Mouse (Mus musculus) liver, adult 2 months (tissue): Measurements from ENCODE around the gene Arrdc3. TPM values are rescaled to one million over a fixed set of nuclear protein-coding genes. Genes with fewer than 3 reads are reported as not detected.

Experiments used
- DNase-seq: peaks from one replicate; pipeline ENCODE4 v3.0.0-alpha.2; 2011; ENCODE audit warnings: low read depth, low spot score; ENCODE audit errors: extremely low read depth
- H3K27ac ChIP-seq: fragments of 200-500 bp; replicated peaks from 2 replicates; pipeline ENCODE4 v1.5.1; 2012; ENCODE audit warnings: low read depth, mild to moderate bottlenecking, control low read depth, inconsistent platforms, low read length; ENCODE audit not compliant: insufficient read depth
- H3K27me3 ChIP-seq: fragments of 200-500 bp; 2 replicates; pipeline ENCODE4 v1.6.1; 2012; ENCODE audit warnings: mild to moderate bottlenecking, moderate library complexity, low read length, inconsistent platforms; ENCODE audit not compliant: control insufficient read depth, insufficient read depth
- H3K36me3 ChIP-seq: fragments of 200-500 bp; 2 replicates; pipeline ENCODE4 v1.6.1; 2012; ENCODE audit warnings: low read length, inconsistent platforms; ENCODE audit not compliant: control insufficient read depth, insufficient read depth
- H3K4me1 ChIP-seq: fragments of 200-500 bp; 2 replicates; pipeline ENCODE4 v1.6.1; 2011; ENCODE audit warnings: low read length; ENCODE audit not compliant: control insufficient read depth, insufficient read depth
- H3K4me3 ChIP-seq: fragments of 200-500 bp; 2 replicates; pipeline ENCODE4 v1.5.1; 2011; ENCODE audit warnings: low read depth, mild to moderate bottlenecking, control low read depth, low read length, moderate library complexity; ENCODE audit not compliant: insufficient read depth
- H3K79me2 ChIP-seq: fragments of 200-500 bp; 2 replicates; pipeline ENCODE4 v1.6.1; 2012; ENCODE audit warnings: inconsistent platforms, mild to moderate bottlenecking, low read length, moderate library complexity; ENCODE audit not compliant: control insufficient read depth, insufficient read depth
- H3K9ac ChIP-seq: fragments of 200-500 bp; 2 replicates; pipeline ENCODE4 v1.6.1; 2012; ENCODE audit warnings: low read depth, mild to moderate bottlenecking, control low read depth, inconsistent platforms, low read length
- CTCF ChIP-seq: fragments of 200-500 bp; IDR thresholded peaks from 2 replicates; pipeline ENCODE4 v1.5.1; 2011; ENCODE audit warnings: low read depth, low read length, control low read depth
- POLR2A ChIP-seq: fragments of 200-500 bp; IDR thresholded peaks from 2 replicates; pipeline ENCODE4 v1.6.1; 2011; ENCODE audit warnings: low read length, control low read depth; ENCODE audit not compliant: insufficient read depth; ENCODE audit errors: extremely low read depth
- WGBS: fragments of 180-500 bp; shearing (Covaris S2); methylation state at CpG from one replicate; pipeline ENCODE4 v1.1.7; 2018; 5-methylcytosine and 5-hydroxymethylcytosine counted together
- polyA plus RNA-seq: library from polyadenylated mRNA; depleted of rRNA; stranded (reverse); fragments of >200 nt; gene quantifications from 2 replicates; pipeline ENCODE4 v1.2.3, GENCODE M21; 2012
- total RNA-seq: library from RNA; depleted of rRNA; stranded (reverse); fragments of >200 nt; gene quantifications from 2 replicates; pipeline ENCODE4 v1.2.3, GENCODE M21; 2014

Arrdc3 gene
- total and polyA plus RNA-seq, 2 experiments, result 87.1 to 318 TPM

GRCm38 (mm10) chr13:80901432-80901831 lies 18.2 kb downstream of the Arrdc3 start:
- Histone ChIP-seq H3K27ac (no peak overlapping the region), H3K4me3 (no peak overlapping the region), H3K9ac (no peak overlapping the region), H3K36me3 (peaks cover 1% of the 10 kb centered on the region), H3K27me3 (no peaks in the 10 kb centered on the region), H3K4me1 (no peaks in the 10 kb centered on the region; the same call in 1 of the 2 replicates), H3K79me2 (no peaks in the 10 kb centered on the region)
- no peak for DNase-seq
- TF ChIP-seq CTCF, result no peak
- 84% methylated on average over 4 of the region's 4 CpGs for WGBS

- no peak for DNase-seq
- Histone ChIP-seq H3K9ac (no peak overlapping the region), H3K36me3 (no peaks in the 10 kb centered on the region), H3K4me1 (no peaks in the 10 kb centered on the region), H3K4me3 (no peak overlapping the region), H3K27ac (no peak overlapping the region), H3K27me3 (no peaks in the 10 kb centered on the region), H3K79me2 (no peaks in the 10 kb centered on the region)
- 89% methylated on average over 3 of the region's 3 CpGs for WGBS
- TF ChIP-seq POLR2A, result no peak
- no peak for TF ChIP-seq CTCF
These were observed 19.6 kb downstream of the Arrdc3 start for GRCm38 (mm10) chr13:80902796-80903195.

DNA sequence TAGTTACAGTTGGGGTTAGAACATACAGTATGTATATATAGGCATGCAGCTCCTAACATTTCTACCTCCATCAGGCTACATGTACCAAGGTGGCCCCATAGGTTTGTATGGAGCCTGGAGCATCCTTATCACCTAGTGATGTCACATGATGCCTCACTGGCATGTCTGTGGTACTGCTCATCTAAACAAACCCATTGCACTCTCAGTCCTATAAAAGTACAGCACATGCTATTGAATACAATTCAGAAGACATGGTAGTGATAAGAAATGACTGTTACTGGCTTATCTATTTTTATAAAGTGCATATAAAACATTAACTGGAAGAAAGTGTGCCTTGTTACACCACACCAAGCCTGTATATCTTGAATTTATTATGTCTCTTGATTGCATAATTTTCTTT lies 30.2 kb downstream of the Arrdc3 start:
- no peak overlapping the region for H3K4me3 ChIP-seq
- no peaks in the 10 kb centered on the region for H3K36me3 ChIP-seq
- H3K27me3 ChIP-seq, result no peaks in the 10 kb centered on the region
- no peaks in the 10 kb centered on the region for H3K79me2 ChIP-seq
- TF ChIP-seq CTCF (no peak), POLR2A (no peak)
- H3K4me1 ChIP-seq, result no peaks in the 10 kb centered on the region
- no peak overlapping the region for H3K27ac ChIP-seq
- DNase-seq, result no peak
- H3K9ac ChIP-seq, result no peak overlapping the region

DNA sequence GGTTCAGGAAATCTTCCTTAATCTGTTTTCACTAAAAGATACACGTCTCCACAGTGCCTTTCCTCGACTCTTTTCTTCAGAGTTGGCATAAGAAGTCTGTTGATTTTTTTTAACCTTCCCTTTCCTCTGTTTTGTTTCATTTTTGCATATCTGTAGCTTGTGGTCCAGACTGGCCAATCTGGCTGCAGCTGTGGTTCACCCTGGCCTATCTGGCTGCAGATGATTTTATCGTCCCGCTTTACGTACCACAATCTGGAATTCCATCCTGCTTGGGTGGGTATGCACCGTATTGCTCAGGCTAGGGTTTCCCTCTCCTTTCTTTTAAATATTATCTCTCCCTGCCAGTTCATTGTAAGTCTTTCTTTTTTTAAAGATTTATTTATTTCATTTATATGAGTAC lies 37.8 kb downstream of the Arrdc3 start:
- Histone ChIP-seq H3K79me2 (no peaks in the 10 kb centered on the region), H3K27ac (no peak overlapping the region), H3K36me3 (no peaks in the 10 kb centered on the region), H3K27me3 (no peaks in the 10 kb centered on the region), H3K9ac (no peak overlapping the region), H3K4me1 (no peaks in the 10 kb centered on the region), H3K4me3 (no peak overlapping the region)
- 78% methylated on average over 6 of the region's 6 CpGs for WGBS
- TF ChIP-seq POLR2A (no peak), CTCF (no peak)
- DNase-seq, result no peak

GRCm38 (mm10) chr13:80921593-80922327 lies 38.6 kb downstream of the Arrdc3 start:
- WGBS, result 87% methylated on average over 7 of the region's 7 CpGs
- no peak overlapping the region for H3K4me3 ChIP-seq
- TF ChIP-seq POLR2A (no peak), CTCF (no peak)
- no peaks in the 10 kb centered on the region for H3K27me3 ChIP-seq
- no peaks in the 10 kb centered on the region for H3K36me3 ChIP-seq
- no peak overlapping the region for H3K27ac ChIP-seq
- H3K79me2 ChIP-seq, result no peaks in the 10 kb centered on the region
- H3K9ac ChIP-seq, result no peak overlapping the region
- no peak for DNase-seq
- H3K4me1 ChIP-seq, result no peaks in the 10 kb centered on the region

DNA sequence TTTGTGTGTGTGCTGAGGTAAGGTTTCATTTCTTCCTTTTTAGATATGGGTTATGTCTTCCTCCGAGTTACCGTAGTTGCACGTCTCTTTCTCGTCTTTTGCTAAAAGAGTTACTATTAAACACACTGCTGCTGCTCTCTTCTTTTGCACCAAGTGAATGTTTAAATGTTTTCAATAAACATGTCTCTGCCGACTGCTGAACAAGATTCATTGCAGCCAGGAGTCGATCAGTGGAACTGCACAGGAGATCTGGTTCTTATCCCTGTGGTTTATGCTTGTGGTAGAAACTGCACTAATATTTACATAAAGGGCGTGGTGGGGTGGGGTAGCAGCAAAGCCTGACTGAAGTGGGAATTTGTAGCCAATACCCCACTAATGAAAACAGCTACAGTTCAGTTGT lies 45.0 kb downstream of the Arrdc3 start:
- H3K27me3 ChIP-seq, result no peaks in the 10 kb centered on the region
- WGBS, result 78% methylated on average over 7 of the region's 7 CpGs
- H3K27ac ChIP-seq, result no peak overlapping the region

More for the DNA sequence above, 45.0 kb downstream of the Arrdc3 start:
- Histone ChIP-seq H3K9ac (no peak overlapping the region), H3K79me2 (no peaks in the 10 kb centered on the region), H3K4me3 (no peak overlapping the region), H3K4me1 (no peaks in the 10 kb centered on the region), H3K36me3 (no peaks in the 10 kb centered on the region)
- TF ChIP-seq CTCF, result no peak
- no peak for TF ChIP-seq POLR2A
- no peak for DNase-seq
